Mouse (Mus musculus): ENCODE measurements around the gene Usp28. TPM values are rescaled to one million over a fixed set of nuclear protein-coding genes. Genes with fewer than 3 reads are reported as not detected.
A peak's percentile ranks its signal among the peaks of the same experiment; 100 is the strongest.

Usp28 gene
- 39.0 and 40.5 TPM in 2 replicates for polyA plus RNA-seq (2014; fragmentation: Nextera tagmentation; extraction: Ambion mirVana)

DNA sequence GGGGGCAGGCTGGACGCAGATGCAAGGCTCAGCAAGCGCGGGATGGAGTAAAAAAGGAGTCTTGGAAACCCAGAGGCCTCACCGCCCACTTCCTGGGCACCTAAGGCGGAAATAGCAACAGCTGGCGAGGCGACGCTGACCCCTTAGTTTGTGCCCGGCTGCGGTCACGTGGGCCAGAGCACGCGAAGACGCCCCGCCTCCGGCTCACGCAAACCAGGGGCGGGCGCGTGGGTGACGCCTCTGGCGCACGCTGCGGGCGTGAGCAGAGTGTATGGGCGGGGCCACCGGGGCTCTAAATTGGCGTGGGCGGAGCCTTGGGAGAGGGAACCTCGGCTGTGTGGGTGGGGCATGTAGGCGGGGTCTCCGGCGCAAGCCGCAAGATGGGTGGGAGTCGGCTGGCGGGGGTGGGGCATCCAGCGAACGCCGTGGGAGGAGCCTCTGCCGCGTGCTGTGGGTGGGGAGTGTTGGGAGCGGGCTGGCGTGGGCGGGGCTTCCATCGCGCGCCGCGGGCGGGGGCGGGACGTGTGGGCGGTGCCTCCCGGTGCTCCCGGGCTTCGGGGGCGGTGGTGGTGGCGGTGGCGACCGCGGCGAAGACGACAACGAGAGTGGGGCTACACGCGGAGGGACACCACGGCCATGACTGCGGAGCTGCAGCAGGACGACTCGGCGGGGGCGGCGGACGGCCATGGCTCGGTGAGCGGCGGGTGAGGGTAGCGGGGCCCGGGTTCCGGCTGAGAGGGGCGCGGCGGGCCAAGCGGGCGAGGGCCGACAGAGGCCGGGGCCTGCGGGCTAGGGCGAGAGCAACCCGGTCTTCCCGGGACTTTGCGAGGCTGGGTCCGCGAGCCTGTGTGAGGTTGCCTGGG, at the start of gene Usp28:
Usp28 (plus strand) TSS at position 531 of the 863 bp plus-strand sequence.
- ATAC-seq (ENCODE audit: low read depth): peak; percentile 90
- H3K27me3 ChIP-seq (ENCODE audit: control insufficient read depth, insufficient read depth, low read length): peaks cover 2% of the 10 kb centered on the region; the same call in 1 of the 2 replicates

DNA sequence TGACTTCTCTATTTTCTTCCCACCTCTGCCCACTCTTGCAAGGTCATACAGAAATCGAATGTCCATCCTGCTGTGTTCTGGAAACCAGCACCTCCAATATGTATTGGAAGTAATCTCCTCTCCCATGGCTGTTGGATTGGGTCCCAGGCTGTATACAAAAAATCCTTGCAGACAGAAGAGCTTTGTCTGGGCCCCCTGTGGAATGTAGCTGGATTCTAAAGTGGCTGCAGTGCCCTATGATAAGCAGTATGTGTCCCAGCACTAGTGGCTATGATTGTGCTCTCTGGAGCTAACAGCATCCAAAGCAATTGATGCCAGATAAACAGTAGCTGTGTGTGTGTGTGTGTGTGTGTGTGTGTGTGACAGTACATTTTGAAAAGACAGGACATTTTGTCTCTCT, 42.8 kb upstream of the Usp28 start:
- 79% methylated on average over 1 of the region's 1 CpGs for WGBS
- no peaks in the 10 kb centered on the region for H3K4me1 ChIP-seq (ENCODE audit: control insufficient read depth, insufficient read depth, low read length)
- H3K4me2 ChIP-seq (ENCODE audit: low read depth, low read length): no peak overlapping the region
- H3K9me3 ChIP-seq (ENCODE audit: control insufficient read depth, low read length): no peaks in the 10 kb centered on the region
- no peak for ATAC-seq (ENCODE audit: low read depth)
- no peaks in the 10 kb centered on the region for H3K36me3 ChIP-seq (ENCODE audit: control insufficient read depth, insufficient read depth, low read length)
- no peaks in the 10 kb centered on the region for H3K27me3 ChIP-seq (ENCODE audit: control insufficient read depth, insufficient read depth, low read length)
- no peak overlapping the region for H3K4me3 ChIP-seq (ENCODE audit: low read depth, low read length)
- no peak overlapping the region for H3K27ac ChIP-seq (ENCODE audit: low read depth, low read length)
- H3K9ac ChIP-seq (replicated peaks; ENCODE audit: low read depth, low read length): no peak overlapping the region

More for the DNA sequence above, at the start of gene Usp28:
- Histone ChIP-seq H3K36me3 (ENCODE audit: control insufficient read depth, insufficient read depth, low read length) (no peaks in the 10 kb centered on the region), H3K9ac (replicated peaks; ENCODE audit: low read depth, low read length) (peak within 1 kb of the TSS; percentile 67), H3K4me3 (ENCODE audit: low read depth, low read length) (peak within 1 kb of the TSS; percentile 70), H3K4me2 (ENCODE audit: low read depth, low read length) (peak within 1 kb of the TSS; percentile 75), H3K27ac (ENCODE audit: low read depth, low read length) (peak within 1 kb of the TSS; percentile 77), H3K4me1 (ENCODE audit: control insufficient read depth, insufficient read depth, low read length) (peaks cover 17% of the 10 kb centered on the region), H3K9me3 (ENCODE audit: control insufficient read depth, low read length) (no peaks in the 10 kb centered on the region)
- WGBS: under 1% methylated on average over 72 of the region's 94 CpGs

DNA sequence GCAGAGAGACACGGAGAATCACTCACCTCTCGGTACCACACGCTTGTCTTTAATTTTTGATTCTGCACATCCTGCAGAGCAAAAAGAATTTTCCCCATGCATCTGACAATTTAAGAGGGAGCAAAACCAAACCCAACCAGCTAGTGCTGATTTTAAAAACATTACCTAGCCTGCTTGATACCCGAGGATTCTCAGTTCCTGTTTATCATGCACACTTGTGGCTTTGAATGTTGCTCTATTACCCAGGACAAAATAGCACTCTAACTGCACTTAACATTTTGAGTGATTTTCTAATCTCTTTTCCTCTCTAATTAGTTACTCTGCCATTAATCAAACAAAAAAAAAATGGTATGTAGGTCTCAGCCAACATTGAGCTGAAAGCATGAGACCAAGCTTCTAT, 37.6 kb upstream of the Usp28 start:
- H3K9ac ChIP-seq (replicated peaks; ENCODE audit: low read depth, low read length): no peak overlapping the region
- no peak overlapping the region for H3K27ac ChIP-seq (ENCODE audit: low read depth, low read length)
- no peak for ATAC-seq (ENCODE audit: low read depth)
- H3K27me3 ChIP-seq (ENCODE audit: control insufficient read depth, insufficient read depth, low read length): no peaks in the 10 kb centered on the region
- 89% methylated on average over 4 of the region's 4 CpGs for WGBS
- no peaks in the 10 kb centered on the region for H3K36me3 ChIP-seq (ENCODE audit: control insufficient read depth, insufficient read depth, low read length)
- H3K4me2 ChIP-seq (ENCODE audit: low read depth, low read length): no peak overlapping the region
- no peaks in the 10 kb centered on the region for H3K9me3 ChIP-seq (ENCODE audit: control insufficient read depth, low read length)
- H3K4me3 ChIP-seq (ENCODE audit: low read depth, low read length): no peak overlapping the region
- no peaks in the 10 kb centered on the region for H3K4me1 ChIP-seq (ENCODE audit: control insufficient read depth, insufficient read depth, low read length)

DNA sequence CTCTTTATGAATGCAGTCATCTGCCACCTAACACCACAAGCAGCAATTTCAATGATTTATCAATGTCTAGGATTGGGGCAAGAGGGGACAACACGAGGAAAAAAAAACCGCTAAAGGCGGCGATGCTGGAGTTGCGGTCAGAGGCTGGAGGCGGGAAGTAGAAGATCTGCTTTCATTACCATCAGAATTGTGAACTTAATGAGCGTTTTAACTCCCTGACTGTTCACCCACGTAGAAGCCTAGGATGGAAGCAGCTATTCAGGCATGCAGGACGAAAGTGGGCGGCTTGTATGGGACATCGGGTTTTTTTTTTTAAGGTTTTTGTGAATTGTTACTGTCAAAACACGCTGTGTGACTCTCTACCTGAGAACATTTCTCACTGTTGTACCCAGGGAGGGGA, 23.9 kb upstream of the Usp28 start:
- no peak for ATAC-seq (ENCODE audit: low read depth)
- no peak overlapping the region for H3K4me3 ChIP-seq (ENCODE audit: low read depth, low read length)
- no peak overlapping the region for H3K27ac ChIP-seq (ENCODE audit: low read depth, low read length)
- no peaks in the 10 kb centered on the region for H3K9me3 ChIP-seq (ENCODE audit: control insufficient read depth, low read length)
- H3K27me3 ChIP-seq (ENCODE audit: control insufficient read depth, insufficient read depth, low read length): no peaks in the 10 kb centered on the region
- peak overlapping the region; percentile 15; the same call in 1 of the 2 replicates for H3K4me2 ChIP-seq (ENCODE audit: low read depth, low read length)
- H3K9ac ChIP-seq (replicated peaks; ENCODE audit: low read depth, low read length): no peak overlapping the region
- 16% methylated on average over 12 of the region's 12 CpGs for WGBS
- H3K36me3 ChIP-seq (ENCODE audit: control insufficient read depth, insufficient read depth, low read length): no peaks in the 10 kb centered on the region
- no peaks in the 10 kb centered on the region for H3K4me1 ChIP-seq (ENCODE audit: control insufficient read depth, insufficient read depth, low read length)

- Histone ChIP-seq H3K9ac (replicated peaks; ENCODE audit: low read depth, low read length) (no peak overlapping the region), H3K27me3 (ENCODE audit: control insufficient read depth, insufficient read depth, low read length) (no peaks in the 10 kb centered on the region), H3K4me2 (ENCODE audit: low read depth, low read length) (no peak overlapping the region), H3K27ac (ENCODE audit: low read depth, low read length) (no peak overlapping the region), H3K4me1 (ENCODE audit: control insufficient read depth, insufficient read depth, low read length) (no peaks in the 10 kb centered on the region), H3K9me3 (ENCODE audit: control insufficient read depth, low read length) (no peaks in the 10 kb centered on the region), H3K4me3 (ENCODE audit: low read depth, low read length) (no peak overlapping the region), H3K36me3 (ENCODE audit: control insufficient read depth, insufficient read depth, low read length) (no peaks in the 10 kb centered on the region)
- 16% methylated on average over 7 of the region's 7 CpGs for WGBS
- no peak for ATAC-seq (ENCODE audit: low read depth)
Measured at GRCm38 (mm10) chr9:48962131-48962530, 23.0 kb upstream of the Usp28 start.

GRCm38 (mm10) chr9:48964587-48965040, 20.6 kb upstream of the Usp28 start, which contains the start of gene Htr3b:
Htr3b (minus strand) TSS chr9:48964990.
- no peak within 1 kb of the TSS for H3K4me3 ChIP-seq (ENCODE audit: low read depth, low read length)
- H3K27me3 ChIP-seq (ENCODE audit: control insufficient read depth, insufficient read depth, low read length): no peaks in the 10 kb centered on the region
- H3K9ac ChIP-seq (replicated peaks; ENCODE audit: low read depth, low read length): no peak within 1 kb of the TSS
- no peaks in the 10 kb centered on the region for H3K9me3 ChIP-seq (ENCODE audit: control insufficient read depth, low read length)
- H3K27ac ChIP-seq (ENCODE audit: low read depth, low read length): no peak within 1 kb of the TSS
- H3K4me1 ChIP-seq (ENCODE audit: control insufficient read depth, insufficient read depth, low read length): no peaks in the 10 kb centered on the region
- no peaks in the 10 kb centered on the region for H3K36me3 ChIP-seq (ENCODE audit: control insufficient read depth, insufficient read depth, low read length)
- ATAC-seq (ENCODE audit: low read depth): no peak
- 73% methylated on average over 7 of the region's 7 CpGs for WGBS
- no peak within 1 kb of the TSS for H3K4me2 ChIP-seq (ENCODE audit: low read depth, low read length)

DNA sequence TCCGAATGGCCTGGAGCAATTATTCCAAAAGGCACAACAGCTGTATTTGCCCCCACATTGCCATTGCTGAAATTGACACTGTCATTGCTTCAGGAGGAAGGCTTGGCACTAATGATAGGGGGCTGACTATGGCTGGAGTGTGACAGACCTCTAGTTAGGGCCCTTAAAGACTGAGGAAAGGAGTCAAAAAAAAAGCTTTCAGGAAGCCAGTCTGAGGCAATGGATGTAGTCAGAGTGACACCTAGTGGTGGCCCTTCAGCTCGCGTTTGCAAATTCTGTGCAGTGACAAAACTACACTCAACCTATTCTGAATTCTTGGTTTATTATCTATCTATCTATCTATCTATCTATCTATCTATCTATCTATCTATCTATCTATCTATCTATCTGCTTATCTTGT, 12.7 kb upstream of the Usp28 start:
- no peaks in the 10 kb centered on the region for H3K27me3 ChIP-seq (ENCODE audit: control insufficient read depth, insufficient read depth, low read length)
- no peak overlapping the region for H3K4me3 ChIP-seq (ENCODE audit: low read depth, low read length)
- WGBS: 31% methylated on average over 3 of the region's 3 CpGs
- H3K9ac ChIP-seq (replicated peaks; ENCODE audit: low read depth, low read length): no peak overlapping the region
- H3K4me2 ChIP-seq (ENCODE audit: low read depth, low read length): no peak overlapping the region
- H3K9me3 ChIP-seq (ENCODE audit: control insufficient read depth, low read length): no peaks in the 10 kb centered on the region
- H3K36me3 ChIP-seq (ENCODE audit: control insufficient read depth, insufficient read depth, low read length): no peaks in the 10 kb centered on the region
- no peak for ATAC-seq (ENCODE audit: low read depth)
- no peaks in the 10 kb centered on the region for H3K4me1 ChIP-seq (ENCODE audit: control insufficient read depth, insufficient read depth, low read length)
- H3K27ac ChIP-seq (ENCODE audit: low read depth, low read length): no peak overlapping the region

GRCm38 (mm10) chr9:48976661-48977355, 8.4 kb upstream of the Usp28 start:
- H3K27ac ChIP-seq (ENCODE audit: low read depth, low read length): no peak overlapping the region
- 87% methylated on average over 6 of the region's 6 CpGs for WGBS
- no peak overlapping the region for H3K4me3 ChIP-seq (ENCODE audit: low read depth, low read length)
- ATAC-seq (ENCODE audit: low read depth): no peak
- H3K4me1 ChIP-seq (ENCODE audit: control insufficient read depth, insufficient read depth, low read length): no peaks in the 10 kb centered on the region
- no peak overlapping the region for H3K4me2 ChIP-seq (ENCODE audit: low read depth, low read length)
- no peaks in the 10 kb centered on the region for H3K36me3 ChIP-seq (ENCODE audit: control insufficient read depth, insufficient read depth, low read length)
- H3K9me3 ChIP-seq (ENCODE audit: control insufficient read depth, low read length): no peaks in the 10 kb centered on the region
- H3K9ac ChIP-seq (replicated peaks; ENCODE audit: low read depth, low read length): no peak overlapping the region
- no peaks in the 10 kb centered on the region for H3K27me3 ChIP-seq (ENCODE audit: control insufficient read depth, insufficient read depth, low read length)

DNA sequence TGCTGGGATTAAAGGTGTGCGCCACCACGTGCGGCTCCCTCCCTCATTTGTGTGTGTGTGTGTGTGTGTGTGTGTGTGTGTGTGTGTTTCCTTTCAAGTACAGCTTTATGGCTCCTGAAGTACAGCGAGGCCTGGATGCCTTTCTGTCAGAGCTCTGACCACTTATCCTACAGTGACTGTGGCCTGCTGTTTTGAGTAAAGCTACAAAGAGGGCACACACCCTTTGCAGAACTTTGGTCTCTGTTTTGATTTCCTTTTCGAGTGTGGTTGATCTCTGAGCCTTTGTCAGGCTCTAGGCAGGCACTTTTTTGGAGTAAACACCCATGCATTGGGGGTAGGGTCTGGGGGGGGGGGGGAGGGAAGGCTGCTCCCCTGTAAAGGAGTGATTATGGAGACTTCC, 4.8 kb upstream of the Usp28 start:
- no peaks in the 10 kb centered on the region for H3K9me3 ChIP-seq (ENCODE audit: control insufficient read depth, low read length)
- ATAC-seq (ENCODE audit: low read depth): no peak
- H3K27me3 ChIP-seq (ENCODE audit: control insufficient read depth, insufficient read depth, low read length): peaks cover 1% of the 10 kb centered on the region; the same call in 1 of the 2 replicates
- no peak overlapping the region for H3K4me2 ChIP-seq (ENCODE audit: low read depth, low read length)
- no peak overlapping the region for H3K9ac ChIP-seq (replicated peaks; ENCODE audit: low read depth, low read length)
- H3K36me3 ChIP-seq (ENCODE audit: control insufficient read depth, insufficient read depth, low read length): no peaks in the 10 kb centered on the region
- H3K4me1 ChIP-seq (ENCODE audit: control insufficient read depth, insufficient read depth, low read length): no peaks in the 10 kb centered on the region
- 67% methylated on average over 5 of the region's 5 CpGs for WGBS
- H3K27ac ChIP-seq (ENCODE audit: low read depth, low read length): no peak overlapping the region
- H3K4me3 ChIP-seq (ENCODE audit: low read depth, low read length): no peak overlapping the region
